7 mouse cellular contexts compared by ENCODE assay signal in genomic region chr10:44458534-44459315, GRCm38 (mm10).
A peak's percentile ranks its signal among the peaks of the same experiment; 100 is the strongest.
DNase-seq lines count a peak whose midpoint lies in the region; ATAC-seq lines count a peak whose summit lies in the region.

No protein-coding gene starts in this region.

- peak overlapping the region; percentile 87 for H3K27ac ChIP-seq in intestine, embryonic 15.5 days
- peak overlapping the region; percentile 10; the same call in 1 of the 2 replicates for H3K27ac ChIP-seq in limb, embryonic 13.5 days
- H3K27ac ChIP-seq in midbrain, embryonic 14.5 days (replicated peaks; ENCODE audit: low read depth, low read length) = no peak overlapping the region

- H3K4me3 ChIP-seq in intestine, embryonic 15.5 days (replicated peaks) = peak overlapping the region; percentile 48
- peak overlapping the region; percentile 62 for H3K4me3 ChIP-seq in limb, embryonic 13.5 days
- peak overlapping the region; percentile 57 for H3K4me3 ChIP-seq in midbrain, embryonic 14.5 days (replicated peaks; ENCODE audit: low read depth, low read length)

- under 1% methylated on average over 54 of the region's 54 CpGs for WGBS in intestine, embryonic 15.5 days
- WGBS in limb, embryonic 13.5 days = under 1% methylated on average over 54 of the region's 54 CpGs
- WGBS in midbrain, embryonic 14.5 days = under 1% methylated on average over 54 of the region's 54 CpGs

- no peaks in the 10 kb centered on the region for H3K9me3 ChIP-seq in intestine, embryonic 15.5 days
- H3K9me3 ChIP-seq in limb, embryonic 13.5 days = no peaks in the 10 kb centered on the region
- H3K9me3 ChIP-seq in midbrain, embryonic 14.5 days (ENCODE audit: control insufficient read depth, low read length) = no peaks in the 10 kb centered on the region

- peak overlapping the region; percentile 50 for H3K9ac ChIP-seq in intestine, embryonic 15.5 days
- peak overlapping the region; percentile 59 for H3K9ac ChIP-seq in limb, embryonic 13.5 days
- peak overlapping the region; percentile 56 for H3K9ac ChIP-seq in midbrain, embryonic 14.5 days (replicated peaks; ENCODE audit: low read length)

- H3K27me3 ChIP-seq in intestine, embryonic 15.5 days (replicated peaks) = no peaks in the 10 kb centered on the region
- H3K27me3 ChIP-seq in limb, embryonic 13.5 days = peaks cover 51% of the 10 kb centered on the region
- peaks cover 36% of the 10 kb centered on the region for H3K27me3 ChIP-seq in midbrain, embryonic 14.5 days (ENCODE audit: control insufficient read depth, insufficient read depth, low read length)

- no peaks in the 10 kb centered on the region for H3K36me3 ChIP-seq in intestine, embryonic 15.5 days
- H3K36me3 ChIP-seq in limb, embryonic 13.5 days = no peaks in the 10 kb centered on the region
- no peaks in the 10 kb centered on the region for H3K36me3 ChIP-seq in midbrain, embryonic 14.5 days (ENCODE audit: control insufficient read depth, insufficient read depth, low read length)

- ATAC-seq in intestine, embryonic 15.5 days = peak; percentile 93
- ATAC-seq in limb, embryonic 13.5 days (ENCODE audit: low FRiP score, low read depth) = peak; percentile 66; the same call in 1 of the 2 replicates
- peak; percentile 79 for ATAC-seq in midbrain, embryonic 14.5 days (ENCODE audit: low FRiP score, low TSS enrichment)

- H3K4me2 ChIP-seq in intestine, embryonic 15.5 days (replicated peaks) = peak overlapping the region; percentile 89
- H3K4me2 ChIP-seq in limb, embryonic 13.5 days (replicated peaks) = peak overlapping the region; percentile 98
- H3K4me2 ChIP-seq in midbrain, embryonic 14.5 days (ENCODE audit: low read length) = peak overlapping the region; percentile 95

- DNase-seq in adrenal gland, adult 8-10 months = peak; percentile 65
- peak; percentile 79 for DNase-seq in embryo, embryonic 10.5 days (ENCODE audit: low spot score)
- DNase-seq in gastrocnemius, postnatal 25 days = peak; percentile 51
- DNase-seq in midbrain, embryonic 14.5 days = peak; percentile 84
- DNase-seq in spleen, adult 18-20 months = peak; percentile 79 to 81

- peaks cover 12% of the 10 kb centered on the region; the same call in 1 of the 2 replicates for H3K4me1 ChIP-seq in intestine, embryonic 15.5 days (replicated peaks)
- peaks cover 27% of the 10 kb centered on the region for H3K4me1 ChIP-seq in limb, embryonic 13.5 days
- peaks cover 19% of the 10 kb centered on the region for H3K4me1 ChIP-seq in midbrain, embryonic 14.5 days (ENCODE audit: control insufficient read depth, insufficient read depth, low read length)
